Mouse (Mus musculus) T-helper 2 cell (primary cell): ENCODE results near the gene Fn3krp.

ENCODE experiments used
- in situ Hi-C: fragments of 300-600 bp; cut with MboI, MseI; formaldehyde crosslinking; loops from one replicate; pipeline ENCODE4 v1.15.1; 2025; ENCODE audit warnings: high pct_unique_total_duplicates

Fn3krp gene

GRCm38 (mm10) chr11:121420830-121421552, at the start of gene Fn3krp:
Gene Fn3krp, plus strand, starts transcription at chr11:121421401.
- in situ Hi-C loops, result no loop called here

DNA sequence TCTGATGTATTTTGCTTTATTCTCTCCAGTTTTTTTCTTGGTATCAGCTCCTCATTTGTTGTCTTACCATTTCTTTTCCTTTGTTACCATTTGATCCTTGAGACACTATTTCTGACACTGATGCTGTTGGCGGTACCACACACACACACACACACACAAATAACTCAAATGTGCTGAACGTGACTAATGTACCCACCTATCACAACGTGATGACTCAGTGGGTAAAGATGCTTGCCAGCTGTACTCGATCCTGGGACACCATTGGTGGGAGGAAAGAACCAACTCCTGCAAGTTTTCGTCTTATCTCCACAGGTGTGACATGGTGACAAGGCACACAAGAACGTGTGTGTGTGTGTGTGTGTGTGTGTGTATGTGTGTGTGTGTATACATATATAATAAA, 47.9 kb upstream of the Fn3krp start:
- in situ Hi-C loops, result no loop called here

DNA sequence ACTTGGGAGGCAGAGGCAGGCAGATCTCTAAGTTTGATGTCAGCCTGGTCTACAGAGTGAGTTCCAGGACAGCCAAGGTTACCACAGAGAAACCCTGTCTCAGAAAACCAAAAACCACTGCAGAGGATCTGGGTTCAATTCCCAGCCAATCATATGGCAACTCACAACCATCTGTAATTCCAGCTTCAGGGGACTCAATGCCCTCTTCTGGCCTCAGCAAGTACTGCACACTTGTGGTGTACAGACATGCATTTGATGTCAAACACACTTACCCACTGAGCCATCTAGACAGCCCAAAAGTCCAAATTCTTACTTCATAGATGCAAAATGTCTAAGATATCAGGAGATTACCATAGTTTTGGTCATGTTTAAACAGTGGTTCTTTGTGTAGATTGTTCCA, 42.6 kb upstream of the Fn3krp start:
- in situ Hi-C loops, result no loop called here

DNA sequence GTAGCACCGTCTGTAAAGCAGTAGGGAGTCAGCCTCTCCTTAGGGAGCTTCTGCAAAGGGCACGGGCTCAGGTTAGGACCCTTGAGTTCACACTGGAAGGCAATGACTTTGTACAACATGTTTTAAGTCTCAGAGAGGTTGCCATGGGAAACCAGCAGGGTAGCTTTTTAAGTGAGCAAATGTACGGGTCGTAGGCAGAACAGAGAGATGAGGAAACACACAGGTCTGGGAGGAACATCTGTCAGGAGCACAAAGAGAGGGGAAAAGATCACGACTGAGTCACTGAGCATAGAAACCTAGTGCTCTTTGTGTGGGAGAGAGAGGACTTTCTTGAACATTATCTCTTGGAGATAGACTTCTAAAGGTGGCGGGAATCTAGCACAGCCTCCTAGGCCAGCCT, 40.9 kb upstream of the Fn3krp start:
- in situ Hi-C loops, result no loop called here

DNA sequence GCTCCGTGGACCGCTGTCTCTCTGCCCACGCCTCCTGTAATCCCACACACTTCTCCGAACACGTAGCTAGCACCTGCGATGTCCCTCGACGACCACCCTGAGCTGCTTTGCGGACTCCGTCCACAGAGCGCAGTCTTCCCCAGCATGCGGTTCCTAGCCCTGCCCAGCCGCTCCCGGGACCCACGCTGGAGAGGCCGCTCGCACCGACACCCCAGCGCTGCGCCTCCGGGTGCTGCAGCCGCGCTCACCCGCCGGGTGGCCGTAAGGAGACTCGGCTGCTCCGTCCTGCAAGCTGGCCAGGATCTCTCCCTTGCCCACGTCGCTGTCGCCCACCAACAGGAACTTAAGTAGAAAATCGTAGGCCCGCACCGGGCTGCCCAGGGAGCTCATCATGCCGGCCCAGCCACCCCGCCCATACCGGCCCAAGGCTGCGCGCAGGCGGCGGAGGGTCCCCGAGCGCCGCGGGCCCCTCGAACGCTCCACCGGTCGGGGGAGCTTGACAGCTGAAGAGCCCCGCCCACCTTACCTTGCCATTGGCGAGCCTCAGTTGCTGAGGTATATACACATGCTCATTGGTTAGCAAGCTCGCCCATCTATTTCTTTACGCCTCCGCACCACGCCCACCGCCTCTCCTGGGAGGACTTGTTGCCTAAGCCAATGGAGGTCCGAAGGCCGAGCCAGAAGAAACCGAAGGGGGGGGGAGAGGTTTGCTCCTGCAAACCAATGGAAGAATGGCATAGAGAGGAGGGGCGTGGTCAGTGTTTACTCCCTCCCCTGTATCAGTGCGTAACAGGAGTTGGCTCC, 33.2 kb upstream of the Fn3krp start, which contains the start of gene Rab40b:
Gene Rab40b (minus strand): TSS at position 502 of the 804 bp plus-strand sequence.
- in situ Hi-C loops, result no loop called here

- in situ Hi-C loops, result no loop called here
Observed at GRCm38 (mm10) chr11:121388554-121388945, 32.7 kb upstream of the Fn3krp start.

- in situ Hi-C loops, result no loop called here
Observed at GRCm38 (mm10) chr11:121390793-121391192, 30.4 kb upstream of the Fn3krp start.

DNA sequence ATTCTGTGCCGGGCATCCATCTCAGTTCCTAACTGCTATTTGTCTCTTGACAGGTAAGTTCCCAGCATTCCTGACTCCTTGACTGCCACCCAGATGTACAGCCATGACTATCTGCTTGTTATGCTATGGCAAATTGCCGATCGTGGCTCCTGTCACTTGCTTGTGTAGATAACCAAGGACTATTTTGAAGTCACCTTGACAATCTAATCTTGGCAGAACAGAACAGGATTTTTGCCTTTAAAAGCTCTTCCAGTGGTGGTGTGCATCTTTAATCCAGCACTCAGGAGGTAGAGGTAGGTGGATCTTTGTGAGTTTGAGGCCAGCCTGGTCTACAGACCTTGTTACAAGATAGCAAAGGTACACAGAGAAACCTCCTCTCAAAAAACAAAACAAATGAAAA, 28.8 kb upstream of the Fn3krp start:
- in situ Hi-C loops, result no loop called here

DNA sequence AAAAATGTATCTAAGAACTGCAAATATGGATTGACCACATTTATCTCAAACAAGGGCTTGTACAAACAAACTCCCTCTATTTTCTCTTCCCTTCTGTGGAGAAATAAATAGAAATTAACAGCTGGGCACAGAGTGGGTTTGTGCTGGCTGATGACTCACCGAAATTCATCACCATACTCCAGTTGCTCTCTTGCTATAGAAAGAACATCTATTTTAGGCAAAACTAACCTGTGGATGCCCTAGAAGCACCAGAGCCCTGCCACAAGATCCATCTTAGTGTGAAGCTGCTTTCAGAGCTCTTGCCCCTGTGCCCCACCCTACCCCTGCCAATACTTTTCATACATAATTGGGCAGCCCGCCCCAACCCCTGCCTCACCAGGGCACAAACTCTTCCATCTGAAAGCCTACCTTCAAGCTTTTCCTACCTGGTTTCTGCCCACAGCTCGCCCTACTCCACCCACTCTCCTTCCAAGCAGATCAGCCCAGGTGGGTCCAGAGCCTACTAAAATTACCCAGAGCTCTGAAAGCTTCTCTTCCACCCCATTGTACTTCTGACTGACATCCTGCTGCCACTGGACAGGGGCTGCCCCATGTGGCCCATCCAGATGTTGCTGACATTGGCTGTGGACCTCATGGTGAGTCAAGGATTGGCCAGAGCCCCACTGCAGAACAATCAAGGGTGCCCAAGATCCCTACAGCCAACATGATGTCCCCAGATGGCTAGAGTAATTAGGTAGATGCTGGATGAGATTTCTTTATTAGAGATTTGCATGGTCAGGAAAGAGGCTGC, 13.6 kb upstream of the Fn3krp start:
- in situ Hi-C loops, result no loop called here

DNA sequence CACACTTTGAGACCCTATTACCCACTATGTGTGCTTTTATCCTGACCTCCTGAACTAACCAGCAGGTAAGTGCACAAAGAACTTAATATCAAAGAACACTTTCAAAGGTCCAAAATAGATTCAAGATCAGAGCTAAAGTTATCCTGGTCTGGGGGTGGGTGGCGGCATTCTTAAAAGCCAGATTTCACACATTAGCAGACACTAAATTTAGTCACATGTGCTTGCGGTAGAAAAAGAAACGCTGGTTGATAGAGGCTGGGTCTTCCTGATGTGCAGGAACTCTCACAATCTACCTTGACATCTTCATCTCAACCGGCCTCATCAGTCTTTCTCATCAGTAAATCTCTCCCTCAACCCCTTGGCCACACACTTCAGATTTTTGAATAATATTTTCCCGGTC, 6.4 kb upstream of the Fn3krp start:
- in situ Hi-C loops, result no loop called here

DNA sequence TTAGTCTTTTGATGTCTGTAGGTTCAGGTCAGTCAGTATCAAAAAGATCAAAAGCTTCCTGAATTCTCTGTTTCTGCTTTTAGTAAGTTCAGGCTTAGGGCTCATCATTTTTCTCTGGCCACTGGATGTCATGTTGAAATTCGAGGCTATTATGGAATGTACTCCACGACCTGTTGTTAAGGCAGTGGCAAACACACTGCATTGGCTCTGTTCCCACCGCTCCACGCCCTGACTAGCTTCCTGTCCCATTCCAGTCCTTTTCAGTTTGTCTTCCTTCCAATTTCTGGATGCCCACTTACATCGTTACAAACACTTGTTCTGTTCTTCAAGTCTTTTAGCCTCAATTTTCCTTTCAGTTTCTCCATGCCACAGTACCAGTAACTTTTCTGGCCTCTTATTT, 5.8 kb upstream of the Fn3krp start:
- in situ Hi-C loops, result no loop called here

- in situ Hi-C loops, result no loop called here
Observed at GRCm38 (mm10) chr11:121417971-121418370, 3.2 kb upstream of the Fn3krp start.

- in situ Hi-C loops, result no loop called here
Observed at GRCm38 (mm10) chr11:121418932-121419331, 2.3 kb upstream of the Fn3krp start.

DNA sequence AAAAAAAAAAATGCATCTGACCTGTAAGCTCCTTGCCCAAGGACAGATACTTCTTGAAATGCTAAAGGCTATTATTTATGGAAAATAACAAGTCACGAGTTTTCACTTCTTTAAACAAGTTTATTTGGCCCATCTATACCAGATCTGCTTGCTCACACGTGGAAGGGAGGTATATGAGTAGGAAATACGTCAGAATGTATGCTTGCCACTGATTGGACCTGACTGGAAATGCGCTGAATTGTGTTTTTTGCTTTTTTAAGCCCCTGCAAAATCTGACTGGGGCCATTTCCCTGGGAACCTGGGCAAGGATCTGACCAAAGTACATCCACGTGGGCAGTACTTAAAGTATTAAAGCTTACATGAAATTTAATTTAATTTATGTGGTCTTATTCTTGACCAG, 822 bp upstream of the Fn3krp start:
- in situ Hi-C loops, result no loop called here

DNA sequence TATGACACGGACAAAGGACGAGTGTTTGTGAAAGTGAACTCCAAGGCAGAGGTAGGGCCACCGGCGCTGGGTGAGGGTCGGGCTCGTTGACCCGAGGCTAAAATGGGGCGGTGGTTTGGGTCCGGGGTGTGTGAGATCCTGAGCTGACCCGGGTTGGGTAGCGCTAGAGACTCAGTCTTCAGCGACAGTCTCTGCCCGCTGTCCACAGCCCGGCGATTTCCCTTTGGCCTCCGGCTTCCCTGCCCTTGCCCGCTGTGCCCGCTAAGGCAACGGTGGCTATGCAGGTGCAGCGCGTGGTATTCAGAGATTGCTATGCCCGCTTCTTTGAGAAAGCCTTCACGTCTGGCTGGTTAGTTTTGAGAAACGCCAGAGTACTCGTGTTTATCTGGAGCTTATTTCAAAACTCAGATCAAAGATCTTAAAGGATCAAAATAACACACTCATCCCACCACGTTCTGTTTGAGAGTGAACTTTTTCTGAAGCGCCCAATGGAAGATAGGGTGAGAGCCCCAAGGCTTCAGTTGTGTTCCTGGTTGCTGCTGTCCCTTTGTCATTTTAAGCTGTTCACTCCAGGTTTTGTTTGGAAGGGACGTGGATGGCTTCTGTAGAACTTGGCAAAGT, 462 bp downstream of the Fn3krp start:
- in situ Hi-C loops, result no loop called here

- in situ Hi-C loops, result no loop called here
Observed at GRCm38 (mm10) chr11:121433397-121433796, 12.2 kb downstream of the Fn3krp start.

DNA sequence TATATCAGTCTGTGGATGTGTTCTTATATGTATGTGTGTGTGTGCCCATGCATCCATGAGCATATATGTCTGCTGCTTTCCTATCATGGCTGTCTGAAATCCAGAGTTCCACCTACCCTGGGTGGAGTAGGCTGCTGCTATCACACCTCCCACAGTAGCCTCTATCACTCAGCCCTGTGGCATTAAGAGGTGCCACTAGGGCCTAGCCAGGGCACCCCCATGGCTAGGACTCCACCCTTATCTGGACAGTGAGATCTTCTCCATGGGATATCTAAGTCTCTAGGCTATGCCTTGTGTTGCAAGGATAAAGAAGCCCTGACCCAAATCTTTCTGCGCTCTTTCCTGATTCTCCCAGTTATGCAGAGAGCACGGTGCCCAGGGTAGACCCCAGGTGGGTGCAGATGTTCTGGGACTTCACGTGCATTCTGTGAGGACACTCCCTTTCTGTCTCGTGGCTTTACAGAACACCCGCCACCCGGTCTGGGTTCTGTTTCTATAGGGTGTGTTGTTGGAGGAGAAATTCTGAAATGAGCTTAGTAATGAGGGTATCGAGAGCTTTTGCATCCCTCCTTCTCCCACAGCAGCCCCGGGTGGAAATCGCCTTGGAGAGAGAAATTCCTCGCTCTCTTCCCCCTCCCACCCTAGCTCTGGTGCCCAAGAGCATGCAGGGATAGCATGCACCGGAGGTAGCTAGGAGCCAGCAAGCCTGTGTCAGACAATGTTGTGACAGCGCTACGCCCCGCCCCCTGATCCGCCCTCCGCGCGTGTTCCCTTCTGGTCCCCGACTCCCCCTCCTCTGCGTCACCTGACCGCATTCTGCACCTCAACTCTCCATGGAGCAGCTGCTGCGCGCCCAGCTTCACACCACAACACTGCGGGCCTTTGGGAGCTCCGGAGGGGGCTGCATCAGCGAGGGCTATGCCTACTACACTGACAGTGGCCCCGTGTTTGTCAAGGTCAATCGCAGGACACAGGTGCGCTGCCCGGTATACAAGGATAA, 13.3 kb downstream of the Fn3krp start, which contains the start of gene Fn3k:
Gene Fn3k (plus strand): TSS at position 758 of the 1,000 bp plus-strand sequence.
- in situ Hi-C loops, result no loop called here

DNA sequence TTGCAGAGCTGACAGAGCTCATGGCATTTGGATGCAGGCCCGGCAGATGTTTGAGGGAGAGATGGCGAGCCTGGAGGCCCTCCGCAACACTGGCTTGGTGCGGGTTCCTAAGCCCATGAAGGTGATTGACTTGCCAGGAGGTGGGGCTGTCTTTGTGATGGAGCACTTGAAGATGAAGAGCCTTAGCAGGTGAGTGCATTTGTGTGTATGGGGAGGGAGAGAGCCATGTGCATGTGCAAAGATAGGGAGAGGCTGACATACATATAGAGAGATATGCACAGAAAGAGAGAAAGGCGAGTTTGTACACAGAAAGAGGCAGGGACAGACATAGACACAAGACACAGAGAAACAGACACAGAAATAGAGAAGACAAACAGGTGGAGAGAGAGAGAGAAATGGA, 16.0 kb downstream of the Fn3krp start:
- in situ Hi-C loops, result no loop called here

DNA sequence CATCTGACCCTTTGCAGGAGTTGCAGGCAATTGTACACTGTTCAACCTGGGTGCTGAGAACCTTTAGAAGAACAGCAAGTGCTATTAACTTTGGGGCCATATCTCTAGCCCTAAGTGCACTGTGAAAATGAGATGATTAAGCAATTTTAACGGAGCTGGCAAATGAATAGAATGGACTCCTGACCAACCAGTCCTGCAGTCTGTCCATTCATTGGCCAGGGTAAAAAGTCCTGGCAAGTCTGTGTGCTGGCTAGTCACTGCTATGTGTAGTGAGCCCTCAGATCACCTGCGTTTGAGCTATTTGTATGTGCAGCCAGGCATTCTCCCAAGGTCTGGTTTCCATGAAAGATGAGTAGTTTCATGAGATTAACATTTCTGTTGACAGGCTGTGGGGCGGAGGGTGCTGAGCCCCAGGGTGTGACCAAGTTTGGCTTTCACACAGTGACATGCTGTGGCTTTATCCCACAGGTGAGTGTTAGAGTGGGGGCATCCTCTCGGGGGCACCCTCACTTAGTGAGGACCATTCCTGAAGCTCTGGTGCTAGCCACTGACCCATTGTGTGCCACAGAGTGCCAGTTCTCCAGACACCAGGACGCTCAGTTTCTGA, 18.6 kb downstream of the Fn3krp start:
- in situ Hi-C loops, result no loop called here

DNA sequence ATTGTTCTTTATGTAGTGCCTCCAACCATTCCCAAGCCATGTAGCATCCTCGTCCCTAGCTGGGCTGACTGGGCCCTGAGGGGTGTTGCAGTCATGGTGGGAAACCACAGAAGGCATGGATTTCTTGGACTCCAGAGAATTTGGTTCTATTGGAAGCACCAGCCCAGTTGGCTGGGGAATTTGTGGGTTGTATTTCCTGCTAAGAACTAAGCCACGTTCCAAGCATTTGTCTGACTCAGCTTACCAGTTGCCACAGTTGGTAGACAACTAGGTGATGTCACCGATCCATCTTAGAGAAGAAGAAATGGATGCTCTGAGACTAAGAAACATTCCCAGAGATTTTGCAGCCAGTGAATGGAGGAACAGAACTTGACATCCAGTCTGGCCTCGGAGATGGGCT, 20.5 kb downstream of the Fn3krp start:
- in situ Hi-C loops, result no loop called here
